Mouse (Mus musculus) telencephalon, adult 2 months (tissue): ENCODE results near the gene Rad51d.
A peak's percentile ranks its signal among the peaks of the same experiment; 100 is the strongest.
"Not testable (repeated sequence)": the region's sequence is repeated elsewhere in the genome, so short reads cannot be mapped to it uniquely, and the experiment has no call there.

ENCODE experiments used
- DNase-seq: peaks from one replicate; pipeline ENCODE4 v3.0.0-alpha.2; 2011; ENCODE audit warnings: low read depth, low spot score

Rad51d gene

GRCm38 (mm10) chr11:82890342-82890762, at the start of gene Rad51d:
TSS of gene Rad51d (minus strand) at chr11:82890614.
- DNase-seq = peak; percentile 87

GRCm38 (mm10) chr11:82933186-82933585, 42.8 kb upstream of the Rad51d start:
- DNase-seq = no peak

- not testable (repeated sequence) for DNase-seq
Observed at GRCm38 (mm10) chr11:82931671-82932450, 41.4 kb upstream of the Rad51d start.

GRCm38 (mm10) chr11:82931161-82931560, 40.7 kb upstream of the Rad51d start:
- DNase-seq = not testable (repeated sequence)

GRCm38 (mm10) chr11:82930391-82930955, 40.1 kb upstream of the Rad51d start:
- not testable (repeated sequence) for DNase-seq

- DNase-seq = no peak
Observed at GRCm38 (mm10) chr11:82929633-82929950, 39.2 kb upstream of the Rad51d start.

- no peak for DNase-seq
Observed at GRCm38 (mm10) chr11:82928897-82929632, 38.7 kb upstream of the Rad51d start.

GRCm38 (mm10) chr11:82923910-82924309, 33.5 kb upstream of the Rad51d start:
- DNase-seq = not testable (repeated sequence)

- no peak for DNase-seq
Observed at GRCm38 (mm10) chr11:82921691-82922090, 31.3 kb upstream of the Rad51d start.

GRCm38 (mm10) chr11:82920768-82921167, 30.4 kb upstream of the Rad51d start:
- DNase-seq = no peak

- peak; percentile 19 for DNase-seq
Observed at GRCm38 (mm10) chr11:82914711-82915352, 24.4 kb upstream of the Rad51d start.

- DNase-seq = no peak
Observed at GRCm38 (mm10) chr11:82910679-82911389, 20.4 kb upstream of the Rad51d start.

- no peak for DNase-seq
Observed at GRCm38 (mm10) chr11:82910250-82910649, 19.8 kb upstream of the Rad51d start, which contains the start of gene Unc45b. TSS of gene Unc45b (plus strand) at chr11:82910550.

- no peak for DNase-seq
Observed at GRCm38 (mm10) chr11:82908608-82908989, 18.2 kb upstream of the Rad51d start.

- peak; percentile 72 for DNase-seq
Observed at GRCm38 (mm10) chr11:82907651-82908607, 17.5 kb upstream of the Rad51d start, which contains the start of gene Nle1. TSS of gene Nle1 (minus strand) at chr11:82908411.

GRCm38 (mm10) chr11:82905816-82906215, 15.4 kb upstream of the Rad51d start:
- DNase-seq = no peak

GRCm38 (mm10) chr11:82904952-82905351, 14.5 kb upstream of the Rad51d start:
- DNase-seq = no peak

- no peak for DNase-seq
Observed at GRCm38 (mm10) chr11:82901606-82902310, 11.3 kb upstream of the Rad51d start.

GRCm38 (mm10) chr11:82899720-82900119, 9.3 kb upstream of the Rad51d start:
- DNase-seq = no peak
